Mouse (Mus musculus) liver, embryonic 14.5 days (tissue): ENCODE data around the gene Gm14226.
"Not testable (repeated sequence)": the region's sequence is repeated elsewhere in the genome, so short reads cannot be mapped to it uniquely, and the experiment has no call there.

Experiments used
- CTCF ChIP-seq: IDR thresholded peaks from 2 replicates; pipeline ENCODE4 v1.5.1; 2016; ENCODE audit warnings: antibody characterized with exemption, low read depth, control low read depth
- EP300 ChIP-seq: IDR thresholded peaks from 2 replicates; pipeline ENCODE4 v1.6.1; 2016; ENCODE audit warnings: antibody characterized with exemption, low read depth

- TF ChIP-seq EP300, CTCF: not testable (repeated sequence)
Observed at GRCm38 (mm10) chr2:155053512-155053911, 35.4 kb downstream of the Gm14226 start.
